Mouse (Mus musculus): ENCODE data around the gene Ccdc89.

Ccdc89 gene

GRCm38 (mm10) chr7:90473511-90473910 lies 47.1 kb downstream of the Ccdc89 start:
- DNase-seq (ENCODE audit: low spot score): no peak

GRCm38 (mm10) chr7:90475793-90476312 lies 49.5 kb downstream of the Ccdc89 start, which contains the start of gene Tmem126b:
Tmem126b (minus strand) TSS chr7:90476001.
- peak; percentile 99 for DNase-seq (ENCODE audit: low spot score)

- DNase-seq (ENCODE audit: low spot score): no peak
These were observed 50.2 kb downstream of the Ccdc89 start, which contains the start of gene Dlg2 for GRCm38 (mm10) chr7:90476313-90477245. Dlg2 (plus strand) TSS chr7:90476672.

All from spleen, adult 12 weeks (tissue).